Mouse (Mus musculus): ENCODE measurements around the gene Mtif3.

GRCm38 (mm10) chr5:146939109-146939796 is 24.3 kb downstream of the Mtif3 start:
- TF ChIP-seq POLR2A (IDR thresholded peaks at IDR 0.05; ENCODE audit: extremely low read depth, insufficient read depth, low read length) (no peak), CTCF (IDR thresholded peaks at IDR 0.05; ENCODE audit: extremely low read depth, insufficient read depth, low read length) (no peak)
